Mouse (Mus musculus): ENCODE results near the gene 4930447C04Rik.
A peak's percentile ranks its signal among the peaks of the same experiment; 100 is the strongest.

Gene 4930447C04Rik

DNA sequence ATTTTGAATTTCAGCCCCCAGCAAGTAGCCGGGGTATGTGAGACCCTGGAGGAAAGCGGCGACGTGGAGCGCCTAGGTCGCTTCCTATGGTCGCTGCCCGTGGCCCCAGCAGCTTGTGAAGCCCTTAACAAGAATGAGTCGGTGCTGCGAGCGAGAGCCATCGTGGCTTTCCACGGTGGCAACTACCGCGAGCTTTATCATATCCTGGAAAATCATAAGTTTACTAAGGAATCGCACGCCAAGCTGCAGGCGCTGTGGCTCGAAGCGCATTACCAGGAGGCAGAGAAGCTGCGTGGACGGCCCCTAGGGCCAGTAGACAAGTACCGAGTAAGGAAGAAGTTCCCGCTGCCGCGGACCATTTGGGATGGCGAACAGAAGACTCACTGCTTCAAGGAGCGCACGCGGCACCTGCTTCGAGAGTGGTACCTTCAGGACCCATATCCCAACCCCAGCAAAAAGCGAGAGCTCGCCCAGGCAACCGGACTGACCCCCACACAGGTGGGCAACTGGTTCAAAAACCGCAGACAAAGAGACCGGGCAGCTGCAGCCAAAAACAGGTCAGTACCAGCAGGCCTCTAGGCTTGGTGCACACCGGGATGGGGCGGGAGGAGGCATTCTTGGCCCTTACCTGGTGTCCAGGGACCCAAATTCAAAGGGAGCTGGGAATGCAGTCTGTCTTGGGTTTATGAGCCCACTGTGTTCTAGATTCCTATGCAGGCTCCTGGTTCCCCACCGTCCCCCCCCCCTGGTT lies at the start of gene 4930447C04Rik:
Gene 4930447C04Rik, minus strand, starts transcription at position 704 of the 751 bp plus-strand sequence.
- DNase-seq (ENCODE audit: low read depth, low spot score): no peak

GRCm38 (mm10) chr12:72983071-72983857 lies 42.7 kb upstream of the 4930447C04Rik start:
- DNase-seq (ENCODE audit: low read depth, low spot score): no peak

GRCm38 (mm10) chr12:72982616-72983015 lies 42.0 kb upstream of the 4930447C04Rik start:
- DNase-seq (ENCODE audit: low read depth, low spot score): no peak

DNA sequence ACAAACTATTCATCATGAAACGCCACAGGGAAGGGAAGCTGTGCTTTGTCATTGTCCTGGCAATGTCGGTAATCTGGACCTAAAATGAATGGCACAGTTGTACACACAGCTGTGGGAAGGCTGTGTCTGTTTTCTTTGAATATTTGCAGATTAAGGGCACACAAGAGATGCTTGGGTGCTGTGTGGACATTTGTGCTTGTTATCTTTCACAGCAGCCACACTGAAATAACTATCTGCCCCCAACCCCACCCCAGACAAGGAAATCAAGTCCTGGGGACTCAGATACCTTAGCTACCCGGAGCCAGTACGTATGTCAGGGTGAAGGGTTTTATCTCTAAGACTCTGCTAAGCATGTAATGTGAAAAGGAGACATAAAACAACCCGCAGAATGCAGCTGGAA lies 38.7 kb upstream of the 4930447C04Rik start:
- no peak for DNase-seq (ENCODE audit: low read depth, low spot score)

GRCm38 (mm10) chr12:72977851-72978250 lies 37.3 kb upstream of the 4930447C04Rik start:
- DNase-seq (ENCODE audit: low read depth, low spot score): no peak

DNA sequence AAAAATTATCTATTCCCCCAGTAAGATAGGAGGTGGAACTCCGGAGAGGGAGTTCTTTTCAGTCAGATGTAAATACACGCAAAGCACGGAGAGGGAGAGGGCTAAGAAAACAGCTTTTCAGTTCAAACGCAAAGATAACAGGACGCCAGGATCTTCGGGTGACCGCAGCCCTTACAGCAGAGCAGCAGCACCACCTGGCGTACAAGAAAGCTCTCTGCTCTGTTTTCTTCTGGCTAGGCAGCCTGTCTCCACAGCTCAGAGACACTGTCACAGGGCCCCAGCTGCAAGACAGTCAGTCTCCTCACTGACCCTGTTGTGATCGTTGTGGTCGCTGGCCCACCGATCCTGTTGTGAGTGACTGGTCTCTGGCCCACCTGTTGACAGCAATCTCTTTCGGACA lies 36.1 kb upstream of the 4930447C04Rik start:
- peak; percentile 77 for DNase-seq (ENCODE audit: low read depth, low spot score)

DNA sequence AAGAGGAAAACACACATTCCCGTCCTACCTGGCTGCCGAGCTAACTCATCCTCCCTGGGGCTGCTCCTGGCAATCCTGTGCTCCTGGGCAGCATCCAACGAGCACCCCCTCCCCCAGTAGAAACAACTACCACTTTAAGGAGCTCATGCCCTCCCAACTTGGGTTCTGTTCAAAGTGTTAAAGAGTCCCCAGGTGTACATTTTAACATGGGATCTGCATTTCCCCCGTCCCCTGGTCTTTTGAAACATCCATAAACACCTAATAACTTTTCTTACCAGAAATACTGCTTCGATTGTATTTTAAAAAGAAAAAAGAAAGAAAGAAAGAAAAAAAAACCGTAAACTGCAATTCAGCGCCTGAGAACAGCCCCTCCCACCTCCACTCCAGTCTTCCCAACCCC lies 35.6 kb upstream of the 4930447C04Rik start:
- DNase-seq (ENCODE audit: low read depth, low spot score): no peak

GRCm38 (mm10) chr12:72973161-72973560 lies 32.6 kb upstream of the 4930447C04Rik start:
- DNase-seq (ENCODE audit: low read depth, low spot score): peak; percentile 50

DNA sequence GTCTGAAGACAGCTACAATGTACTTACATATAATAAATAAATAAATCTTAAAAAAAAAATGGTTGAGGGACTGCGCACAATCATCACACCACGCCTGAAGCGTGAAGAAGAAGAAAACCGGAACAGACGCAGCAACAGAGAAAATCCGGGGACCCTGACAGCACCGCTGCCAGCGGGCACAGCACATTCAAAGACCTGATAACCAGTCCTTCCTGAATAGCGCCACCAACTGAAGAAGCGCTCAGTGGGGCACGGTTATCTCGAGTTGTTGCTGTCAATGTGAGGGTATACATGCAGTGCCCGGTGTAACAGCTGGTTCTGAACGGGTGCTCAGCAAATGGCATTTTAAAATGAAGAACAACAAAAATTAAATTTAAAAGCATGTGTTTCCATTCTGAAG lies 30.0 kb upstream of the 4930447C04Rik start:
- no peak for DNase-seq (ENCODE audit: low read depth, low spot score)

GRCm38 (mm10) chr12:72967541-72967940 lies 27.0 kb upstream of the 4930447C04Rik start:
- DNase-seq (ENCODE audit: low read depth, low spot score): no peak

DNA sequence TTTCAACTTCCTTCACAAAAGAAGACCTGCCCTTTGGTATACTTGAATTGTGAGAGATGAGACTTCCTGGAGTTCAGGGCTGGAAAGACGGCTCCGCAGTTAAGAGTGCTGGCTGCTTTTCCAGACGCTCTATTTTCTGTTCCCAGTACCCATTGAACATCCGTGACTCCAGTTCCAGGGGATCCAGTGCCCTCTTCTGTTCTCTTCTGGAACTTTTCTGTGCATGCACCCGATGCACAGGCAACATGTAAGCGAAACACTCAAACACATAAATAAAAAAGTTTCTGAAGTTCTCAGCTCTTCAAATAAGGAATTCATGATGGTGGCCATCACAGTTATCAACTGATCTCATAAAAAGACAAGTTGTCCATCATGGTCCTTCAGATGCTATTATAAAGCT lies 22.2 kb upstream of the 4930447C04Rik start:
- no peak for DNase-seq (ENCODE audit: low read depth, low spot score)

GRCm38 (mm10) chr12:72958446-72958845 lies 17.9 kb upstream of the 4930447C04Rik start:
- DNase-seq (ENCODE audit: low read depth, low spot score): no peak

DNA sequence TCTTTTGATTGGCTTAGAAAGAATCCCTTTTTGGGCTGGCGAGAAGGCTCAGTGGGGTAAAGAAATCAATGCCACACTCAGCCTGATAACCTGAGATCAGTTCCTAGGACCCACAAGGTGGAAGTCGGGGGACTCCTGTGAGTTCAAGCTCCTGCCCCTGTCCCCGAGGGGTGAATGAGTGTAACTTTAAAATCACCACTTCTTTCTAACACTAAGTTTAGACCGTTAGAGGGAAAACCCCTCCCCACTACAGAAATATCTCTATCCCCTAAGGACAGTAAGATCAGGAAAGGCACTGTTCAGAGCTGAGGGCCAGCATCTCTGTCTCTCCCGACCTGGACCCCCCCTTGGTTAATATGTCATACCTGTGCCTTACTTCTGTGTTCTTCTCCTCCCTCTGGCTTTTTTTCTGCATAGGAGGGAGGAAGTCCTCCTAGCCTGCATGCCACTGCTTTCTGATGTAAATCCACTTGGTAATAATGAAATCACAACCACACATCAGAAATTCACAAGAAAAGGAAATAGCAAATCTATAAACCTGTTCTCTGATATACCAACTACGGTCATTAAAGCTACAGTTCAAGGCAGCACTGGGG lies 17.4 kb upstream of the 4930447C04Rik start:
- no peak for DNase-seq (ENCODE audit: low read depth, low spot score)

DNA sequence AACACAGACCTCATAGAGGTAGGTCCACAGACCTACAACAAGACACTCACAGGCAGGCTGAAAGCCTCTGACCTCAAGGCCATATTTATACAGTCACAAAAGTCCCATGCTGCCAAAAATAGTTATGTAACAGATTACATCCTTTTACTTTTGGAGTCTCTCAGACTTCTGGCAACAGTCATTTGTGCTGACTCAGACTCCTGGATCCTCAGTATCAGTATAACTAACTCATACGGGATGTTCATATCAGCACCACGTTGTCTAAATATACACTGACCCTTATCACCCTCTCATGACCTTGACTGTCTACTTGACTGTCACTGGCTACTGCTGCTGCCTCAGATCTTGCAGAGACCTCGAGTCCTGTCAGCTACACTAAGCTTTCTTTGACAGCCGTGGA lies 14.3 kb upstream of the 4930447C04Rik start:
- no peak for DNase-seq (ENCODE audit: low read depth, low spot score)

GRCm38 (mm10) chr12:72953858-72954257 lies 13.3 kb upstream of the 4930447C04Rik start:
- DNase-seq (ENCODE audit: low read depth, low spot score): no peak

DNA sequence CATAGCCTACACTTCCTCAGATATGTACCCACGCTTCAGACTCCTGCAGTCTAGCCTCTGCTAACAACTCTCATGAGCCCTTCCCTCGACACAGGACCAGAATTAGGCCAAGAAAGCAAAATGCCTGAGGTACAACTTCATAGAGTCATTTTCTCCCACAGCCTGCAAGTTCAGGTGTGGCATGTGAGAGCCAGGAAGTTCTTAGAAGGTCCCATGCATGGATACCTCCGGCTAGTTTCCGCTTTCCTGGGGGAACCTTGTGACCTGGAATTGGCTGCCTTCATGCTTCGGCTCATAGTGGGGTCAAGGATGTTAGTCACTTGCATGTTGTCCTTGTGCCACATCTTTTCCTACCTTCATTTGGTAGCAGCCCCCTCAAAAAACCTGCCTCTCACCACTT lies 12.5 kb upstream of the 4930447C04Rik start:
- no peak for DNase-seq (ENCODE audit: low read depth, low spot score)

DNA sequence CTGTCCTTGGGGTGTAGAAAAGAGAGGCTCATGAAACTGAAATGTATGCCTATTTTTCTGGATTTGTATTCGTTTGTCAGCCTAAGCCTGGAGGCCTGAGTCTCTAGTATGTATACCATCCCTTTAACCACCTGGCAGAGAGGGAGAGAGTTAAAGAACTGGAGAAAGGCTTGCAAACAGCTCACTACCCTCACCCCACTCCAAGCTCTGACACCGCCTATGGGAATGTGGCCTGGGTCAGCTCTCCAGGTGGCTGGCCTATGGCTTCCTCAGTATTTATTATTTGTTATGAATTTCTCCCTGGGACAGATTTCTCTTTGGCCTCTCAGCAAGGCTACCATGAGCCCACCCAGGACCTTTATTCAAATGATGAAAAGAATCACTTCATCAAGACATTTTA lies 6.8 kb upstream of the 4930447C04Rik start:
- DNase-seq (ENCODE audit: low read depth, low spot score): no peak

DNA sequence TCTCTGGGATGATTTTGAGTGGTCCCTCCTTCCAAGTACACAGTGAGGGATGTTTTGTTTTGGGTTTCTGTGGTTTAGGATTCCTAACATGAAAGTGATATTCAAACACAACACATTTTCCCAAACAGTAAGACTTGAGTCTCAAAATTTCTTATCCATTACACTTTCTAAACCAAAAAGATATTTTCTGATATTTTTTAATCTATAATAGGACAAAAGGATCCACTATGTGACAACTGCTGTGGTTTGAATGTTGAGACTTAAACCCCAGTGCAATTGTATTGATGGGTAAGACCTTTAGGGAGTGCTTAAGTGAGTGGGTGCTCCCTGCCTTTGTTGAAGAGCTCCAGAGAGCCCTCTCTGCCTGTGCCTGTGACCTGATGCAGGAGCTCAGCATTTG lies 6.2 kb upstream of the 4930447C04Rik start:
- DNase-seq (ENCODE audit: low read depth, low spot score): no peak

DNA sequence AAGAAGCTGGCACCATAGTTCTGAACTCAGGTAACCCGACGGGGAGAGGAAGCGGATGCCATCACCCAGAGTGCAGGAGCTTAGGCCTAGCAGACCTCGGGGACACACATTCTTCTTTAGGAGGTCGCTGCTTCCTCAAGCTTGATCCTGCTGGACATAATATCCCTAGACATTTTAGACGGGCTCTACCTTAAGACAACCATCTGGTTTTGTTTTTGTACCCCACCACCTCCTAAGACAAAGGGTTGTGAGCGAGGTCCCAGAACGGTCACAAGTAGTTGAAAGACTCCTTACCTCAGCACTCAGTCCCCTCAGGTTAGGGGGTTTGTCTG lies 5.5 kb upstream of the 4930447C04Rik start:
- DNase-seq (ENCODE audit: low read depth, low spot score): no peak

GRCm38 (mm10) chr12:72945301-72946063 lies 4.9 kb upstream of the 4930447C04Rik start:
- DNase-seq (ENCODE audit: low read depth, low spot score): no peak

GRCm38 (mm10) chr12:72944411-72945225 lies 4.0 kb upstream of the 4930447C04Rik start:
- no peak for DNase-seq (ENCODE audit: low read depth, low spot score)
